Mouse (Mus musculus) splenic B cell, adult 2 months (primary cell): ENCODE data around the gene Ttll2.
"Not testable (repeated sequence)": the region's sequence is repeated elsewhere in the genome, so short reads cannot be mapped to it uniquely, and the experiment has no call there.

Experiments used
- DNase-seq: peaks from one replicate; pipeline ENCODE4 v3.0.0-alpha.2; 2011; ENCODE audit warnings: low read depth, low spot score
- H3K27me3 ChIP-seq: 2 replicates; pipeline ENCODE4 v1.6.1; 2012; ENCODE audit warnings: mild to moderate bottlenecking, low read length, moderate library complexity, mixed read lengths; ENCODE audit not compliant: control insufficient read depth, poor library complexity, insufficient read depth, severe bottlenecking
- H3K36me3 ChIP-seq: 2 replicates; pipeline ENCODE4 v1.6.1; 2012; ENCODE audit warnings: mild to moderate bottlenecking, low read length, moderate library complexity, mixed read lengths; ENCODE audit not compliant: control insufficient read depth, poor library complexity, insufficient read depth, severe bottlenecking

Ttll2 gene

DNA sequence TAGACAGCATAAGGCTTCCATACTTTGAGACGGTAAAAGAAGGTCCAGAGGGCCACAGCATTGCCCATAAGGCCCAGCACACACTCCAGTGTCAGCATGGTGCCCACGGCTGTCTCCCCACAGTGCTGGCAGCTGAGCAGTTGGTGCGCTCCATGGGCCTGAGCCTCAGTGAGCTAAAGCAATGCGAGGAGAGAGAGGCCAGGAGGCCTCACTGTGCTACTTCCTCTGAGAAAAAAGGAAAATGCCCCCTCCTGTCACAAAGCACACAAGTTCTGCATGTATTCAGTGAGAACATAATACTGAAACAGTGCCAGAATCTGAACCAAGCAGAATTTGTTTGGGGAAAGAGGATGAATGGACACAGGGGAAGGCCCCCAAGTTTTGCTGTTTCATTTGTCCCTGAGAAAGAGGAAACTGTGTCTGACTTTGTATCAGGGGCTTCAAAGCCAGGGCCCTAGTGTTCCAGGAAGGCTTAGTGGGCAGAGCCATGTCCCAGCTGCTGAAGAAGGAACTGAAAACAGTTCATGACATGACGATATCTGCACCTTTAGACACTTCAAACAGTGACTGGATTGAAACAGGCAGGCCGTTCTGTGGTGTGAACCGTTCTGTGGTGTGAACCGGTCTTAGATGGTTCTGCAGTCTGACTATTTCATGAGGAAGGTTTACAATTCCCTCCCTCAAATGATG, 36.7 kb downstream of the Ttll2 start:
- not testable (repeated sequence) for H3K27me3 ChIP-seq, H3K36me3 ChIP-seq, DNase-seq

GRCm38 (mm10) chr17:7306278-7307196, 46.0 kb downstream of the Ttll2 start:
- DNase-seq, H3K27me3 ChIP-seq, H3K36me3 ChIP-seq: not testable (repeated sequence)
